Mouse (Mus musculus) liver, embryonic 16.5 days (tissue): ENCODE measurements around the gene Stk10. TPM values are rescaled to one million over a fixed set of nuclear protein-coding genes. Genes with fewer than 3 reads are reported as not detected.

Source experiments
- ATAC-seq: fragments of 200-750 bp; cut with Nextera tagmentation; 2 replicates; pipeline ENCODE4 v1.8.0; 2017; ENCODE audit warnings: low read depth, mild to moderate bottlenecking, moderate number of reproducible peaks, moderate library complexity
- H3K27ac ChIP-seq: fragments of 300-500 bp; sonication (generic); 2 replicates; pipeline ENCODE4 v1.5.1; 2014; ENCODE audit warnings: mild to moderate bottlenecking, low read length
- H3K27me3 ChIP-seq: fragments of 300-500 bp; sonication (generic); 2 replicates; pipeline ENCODE4 v1.6.1; 2014; ENCODE audit warnings: low read depth, low read length, mixed read lengths; ENCODE audit not compliant: control insufficient read depth, insufficient read depth
- H3K36me3 ChIP-seq: fragments of 300-500 bp; sonication (generic); 2 replicates; pipeline ENCODE4 v1.6.1; 2014; ENCODE audit warnings: mild to moderate bottlenecking; ENCODE audit not compliant: control insufficient read depth, insufficient read depth
- H3K4me1 ChIP-seq: fragments of 300-500 bp; sonication (generic); 2 replicates; pipeline ENCODE4 v1.6.1; 2014; ENCODE audit warnings: low read depth, low read length, mixed read lengths; ENCODE audit not compliant: control insufficient read depth
- H3K4me2 ChIP-seq: fragments of 300-500 bp; sonication (generic); 2 replicates; pipeline ENCODE4 v1.6.1; 2014; ENCODE audit warnings: low read depth, low read length, mixed read lengths
- H3K4me3 ChIP-seq: fragments of 300-500 bp; sonication (generic); 2 replicates; pipeline ENCODE4 v1.5.1; 2014; ENCODE audit warnings: low read depth, mild to moderate bottlenecking, low read length
- H3K9ac ChIP-seq: fragments of 300-500 bp; sonication (generic); 2 replicates; pipeline ENCODE4 v1.6.1; 2014; ENCODE audit warnings: low read depth, low read length
- H3K9me3 ChIP-seq: fragments of 300-500 bp; sonication (generic); replicated peaks from 2 replicates; pipeline ENCODE4 v1.6.1; 2016; ENCODE audit warnings: low read length; ENCODE audit not compliant: control insufficient read depth
- WGBS: fragments of 180-500 bp; shearing (Covaris S2); extraction: QIAGEN DNeasy Blood & Tissue Kit; methylation state at CpG from one replicate; pipeline ENCODE4 v1.1.7; 2014; ENCODE audit not compliant: insufficient replicate concordance; 5-methylcytosine and 5-hydroxymethylcytosine counted together
- polyA plus RNA-seq: library from polyadenylated mRNA; unstranded; fragments of >200 nt; fragmentation: Nextera tagmentation; extraction: Ambion mirVana; gene quantifications from 2 replicates; pipeline ENCODE4 v1.2.1, GENCODE M21; 2015

Stk10 gene
- polyA plus RNA-seq, 1 experiment from 2014 or later: 4.8 TPM

DNA sequence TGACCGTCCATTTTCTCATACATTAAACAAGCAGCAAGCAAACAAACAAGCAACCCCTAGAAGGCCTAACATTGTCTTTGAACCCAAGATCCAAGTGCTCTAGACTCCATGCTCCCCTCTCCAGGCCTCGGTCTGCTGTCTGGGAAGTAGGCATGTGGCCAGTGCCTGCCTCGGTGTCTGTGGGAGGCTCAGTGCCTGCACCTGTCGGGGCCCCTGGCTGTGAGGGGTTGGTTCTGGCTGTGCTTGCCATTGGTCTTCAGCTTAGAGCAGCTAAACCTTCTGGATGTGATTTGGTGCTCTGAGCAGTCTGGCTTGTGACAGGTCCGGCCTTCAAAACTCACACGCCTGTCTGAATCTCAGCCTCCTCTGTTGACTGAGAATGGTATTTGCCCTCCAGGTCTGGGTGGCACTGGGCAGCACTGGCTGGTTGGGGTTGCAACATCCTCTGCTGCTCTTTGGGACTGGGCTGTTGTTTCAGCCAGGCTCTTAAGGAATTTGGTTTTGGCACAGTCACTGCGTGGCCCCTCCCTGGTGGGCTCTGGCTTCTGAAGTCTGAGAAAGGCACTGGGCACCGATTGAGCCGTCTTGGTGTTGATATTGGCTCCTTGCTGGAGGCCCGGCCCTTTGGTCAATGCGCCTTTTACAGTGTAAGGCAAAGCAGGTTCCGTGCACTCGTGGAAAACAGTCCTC lies 19.4 kb downstream of the Stk10 start:
- no peaks in the 10 kb centered on the region for H3K9me3 ChIP-seq
- ATAC-seq: no peak

DNA sequence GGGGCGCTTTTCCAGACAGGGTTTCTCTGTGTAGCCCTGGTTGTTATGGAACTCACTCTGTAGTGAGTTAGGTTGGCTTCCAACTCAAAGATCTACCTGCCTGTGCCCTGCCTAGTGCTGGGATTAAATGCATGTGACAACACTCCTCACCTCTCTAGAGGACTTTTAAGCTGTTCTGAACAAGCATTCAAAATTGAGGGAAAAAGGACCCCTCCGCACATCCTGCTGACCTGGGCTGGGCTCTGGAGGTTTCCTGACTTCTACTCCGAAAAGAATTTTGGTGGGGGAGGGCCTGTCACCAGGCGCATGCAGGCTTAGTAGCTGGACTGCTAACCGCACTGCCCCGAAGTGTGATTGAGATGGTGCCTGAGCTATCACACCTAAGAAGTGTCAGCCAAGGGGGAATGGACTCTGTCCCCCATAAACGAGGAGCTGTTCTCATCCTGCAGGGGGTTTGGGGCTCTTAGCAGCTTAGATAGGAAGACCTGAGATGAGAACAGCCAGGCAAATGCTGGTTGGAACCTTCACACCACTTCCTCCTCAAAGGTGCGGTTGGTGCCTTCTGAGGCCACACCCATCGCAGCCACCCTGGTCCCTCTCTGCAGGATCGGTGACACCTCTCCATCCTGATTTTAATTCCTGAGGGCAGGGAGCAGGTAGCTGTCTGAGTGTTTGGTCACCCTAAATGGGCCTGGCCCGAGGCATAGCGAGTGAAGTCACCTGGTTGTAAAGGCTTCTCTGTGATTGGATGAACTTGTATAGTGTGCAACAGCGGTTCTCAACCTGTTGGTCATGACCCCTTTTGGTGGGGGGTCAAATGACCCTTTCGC lies 20.4 kb downstream of the Stk10 start:
- peaks cover 40% of the 10 kb centered on the region for H3K4me1 ChIP-seq
- peak overlapping the region; percentile 17; the same call in 1 of the 2 replicates for H3K4me2 ChIP-seq
- ATAC-seq: 0 out of 2 replicates have a peak, but pooled peaks have one; percentile 4
- 29% methylated on average over 14 of the region's 14 CpGs for WGBS
- no peak overlapping the region for H3K9ac ChIP-seq
- H3K27me3 ChIP-seq: no peaks in the 10 kb centered on the region
- no peaks in the 10 kb centered on the region for H3K36me3 ChIP-seq
- H3K4me3 ChIP-seq: no peak overlapping the region
- 0 out of 2 replicates have a peak overlapping the region, but pooled peaks have one; percentile 15 for H3K27ac ChIP-seq
- H3K9me3 ChIP-seq: no peaks in the 10 kb centered on the region

More for the DNA sequence above, 19.4 kb downstream of the Stk10 start:
- Histone ChIP-seq H3K4me2 (no peak overlapping the region), H3K4me1 (peaks cover 40% of the 10 kb centered on the region), H3K27me3 (no peaks in the 10 kb centered on the region), H3K36me3 (no peaks in the 10 kb centered on the region), H3K4me3 (no peak overlapping the region), H3K27ac (0 out of 2 replicates have a peak overlapping the region, but pooled peaks have one; percentile 15), H3K9ac (no peak overlapping the region)
- WGBS: 63% methylated on average over 13 of the region's 13 CpGs

DNA sequence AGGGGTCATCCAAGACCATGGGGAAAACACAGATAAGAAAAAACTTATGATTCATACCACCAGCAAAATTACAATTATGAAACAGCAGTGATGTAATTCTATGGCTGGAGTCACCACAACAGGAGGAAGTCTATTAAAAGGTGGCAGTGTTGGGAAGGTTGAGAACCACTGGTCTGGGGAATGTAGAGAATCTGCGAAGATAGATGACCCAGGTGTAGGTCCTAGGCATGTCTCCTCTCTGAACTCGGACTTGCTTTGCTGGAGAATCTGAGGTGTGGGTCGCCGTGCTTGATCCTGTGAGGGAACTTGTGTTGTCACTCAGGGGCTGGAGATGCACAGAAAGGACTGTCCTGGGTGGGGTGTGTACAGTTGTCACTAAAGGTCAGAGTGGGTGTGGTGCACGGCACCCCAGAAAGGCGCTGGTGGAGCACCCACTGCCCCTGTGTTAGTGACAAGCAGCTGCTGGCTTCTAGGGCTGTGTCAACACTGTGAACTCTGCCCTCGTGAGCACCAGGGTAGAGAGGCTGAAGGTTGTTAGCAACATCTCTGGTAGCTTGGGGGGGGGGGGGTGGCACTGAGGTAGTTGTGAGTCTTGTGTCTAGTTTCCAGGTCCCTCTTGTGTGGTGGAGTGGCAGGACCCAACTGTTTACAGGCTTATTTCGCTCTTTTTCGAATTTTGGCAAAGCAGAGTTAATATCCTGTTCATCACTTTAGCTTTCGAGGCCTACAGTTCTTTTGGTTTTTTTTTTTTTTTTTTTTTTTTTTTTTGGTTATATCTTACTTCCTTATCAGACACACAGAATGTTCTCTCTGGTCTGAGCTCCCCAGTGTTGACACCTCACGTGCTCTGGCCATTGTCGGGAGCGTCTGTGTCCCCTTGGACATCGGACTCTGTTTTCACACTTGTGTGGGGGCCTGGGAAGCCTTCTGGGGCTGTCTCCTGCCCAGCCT lies 21.3 kb downstream of the Stk10 start:
- Histone ChIP-seq H3K4me3 (no peak overlapping the region), H3K4me1 (peaks cover 40% of the 10 kb centered on the region), H3K9me3 (no peaks in the 10 kb centered on the region), H3K9ac (no peak overlapping the region), H3K27me3 (no peaks in the 10 kb centered on the region), H3K36me3 (no peaks in the 10 kb centered on the region), H3K27ac (0 out of 2 replicates have a peak overlapping the region, but pooled peaks have one; percentile 16), H3K4me2 (0 out of 2 replicates have a peak overlapping the region, but pooled peaks have one; percentile 17)
- 36% methylated on average over 14 of the region's 14 CpGs for WGBS
- peak; percentile 57 for ATAC-seq

DNA sequence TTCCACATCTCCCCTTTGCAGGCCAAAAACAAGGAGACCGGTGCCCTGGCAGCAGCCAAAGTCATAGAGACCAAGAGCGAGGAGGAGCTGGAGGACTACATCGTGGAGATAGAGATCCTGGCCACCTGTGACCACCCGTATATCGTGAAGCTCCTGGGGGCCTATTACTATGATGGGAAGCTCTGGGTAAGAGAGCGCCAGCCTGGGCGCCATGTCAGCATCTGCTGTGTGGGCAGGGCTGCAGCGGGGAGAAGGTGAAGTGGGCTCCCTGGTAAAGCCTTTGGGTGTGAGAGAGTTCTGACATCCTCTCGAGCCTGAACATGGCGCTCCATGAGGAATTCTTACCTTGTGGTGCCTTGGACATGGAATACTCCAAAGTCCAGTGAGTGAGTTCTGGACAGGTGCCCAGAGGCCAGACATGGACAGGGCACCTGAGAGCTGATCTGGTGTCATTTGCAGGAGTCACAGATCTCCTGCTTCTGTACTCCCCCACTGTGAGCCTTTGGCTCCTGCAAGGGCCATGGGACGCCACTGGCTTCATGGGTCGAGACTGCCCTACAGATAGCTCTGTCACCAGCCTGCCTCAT lies 22.1 kb downstream of the Stk10 start:
- Histone ChIP-seq H3K27ac (0 out of 2 replicates have a peak overlapping the region, but pooled peaks have one; percentile 16), H3K4me1 (peaks cover 40% of the 10 kb centered on the region), H3K4me2 (no peak overlapping the region), H3K36me3 (no peaks in the 10 kb centered on the region), H3K4me3 (no peak overlapping the region), H3K9me3 (no peaks in the 10 kb centered on the region), H3K9ac (no peak overlapping the region), H3K27me3 (no peaks in the 10 kb centered on the region)
- ATAC-seq: peak; percentile 9; the same call in 1 of the 2 replicates
- WGBS: 71% methylated on average over 12 of the region's 12 CpGs

DNA sequence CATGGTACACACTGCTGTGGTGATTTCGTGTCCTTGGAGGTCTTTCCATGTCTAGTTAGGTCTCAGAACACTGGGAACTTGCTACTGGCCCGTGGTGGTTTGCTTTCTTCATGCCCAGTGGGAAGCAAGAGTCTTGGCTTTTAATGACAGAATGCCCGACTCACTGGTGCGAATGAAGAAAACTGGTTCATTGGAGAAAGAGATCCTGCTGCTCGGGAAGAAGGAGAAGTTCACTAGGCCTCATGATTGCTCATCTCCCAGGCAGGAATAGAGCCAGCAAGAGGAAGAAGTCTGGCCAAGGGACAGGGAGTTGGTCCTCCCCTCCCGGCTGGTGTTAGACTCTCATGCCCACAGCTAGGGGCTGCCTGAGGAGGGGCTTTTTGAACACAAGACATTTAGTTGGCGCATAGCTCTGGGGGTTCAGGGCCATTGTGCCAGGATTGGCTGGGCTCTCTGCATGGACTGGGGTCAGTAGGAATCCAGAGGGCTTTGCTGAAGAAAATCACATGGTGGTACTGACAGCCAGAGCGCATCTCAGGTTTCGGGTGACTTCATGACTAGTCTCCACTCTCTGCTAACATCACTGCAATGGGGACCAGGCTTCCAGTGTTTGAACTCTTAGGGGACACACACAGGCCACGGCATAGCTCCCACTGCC lies 23.4 kb downstream of the Stk10 start:
- WGBS: 71% methylated on average over 10 of the region's 10 CpGs
- ATAC-seq: no peak
- no peak overlapping the region for H3K27ac ChIP-seq
- H3K9ac ChIP-seq: no peak overlapping the region
- peaks cover 33% of the 10 kb centered on the region for H3K4me1 ChIP-seq
- H3K27me3 ChIP-seq: no peaks in the 10 kb centered on the region
- H3K4me2 ChIP-seq: no peak overlapping the region
- no peaks in the 10 kb centered on the region for H3K36me3 ChIP-seq
- no peaks in the 10 kb centered on the region for H3K9me3 ChIP-seq
- H3K4me3 ChIP-seq: no peak overlapping the region

DNA sequence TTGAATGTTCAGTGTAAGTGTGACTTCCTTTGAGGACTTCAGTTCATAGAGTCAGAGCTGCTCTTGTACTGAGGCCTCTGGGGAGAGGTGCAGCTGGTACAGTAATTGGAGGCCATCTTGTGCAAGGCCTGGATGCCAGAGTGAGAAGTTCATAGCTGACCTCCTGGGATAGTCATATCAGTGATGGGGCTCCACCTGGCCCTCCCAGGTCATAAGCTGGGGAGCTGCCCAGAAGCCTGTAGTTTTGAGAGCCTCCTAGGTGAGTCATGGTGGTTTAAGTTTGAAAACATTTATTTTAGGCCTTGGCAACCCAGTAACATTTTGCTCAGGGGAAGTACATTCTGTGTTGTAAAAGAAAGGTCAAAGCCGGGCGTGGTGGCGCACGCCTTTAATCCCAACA lies 24.9 kb downstream of the Stk10 start:
- no peaks in the 10 kb centered on the region for H3K27me3 ChIP-seq
- no peaks in the 10 kb centered on the region for H3K9me3 ChIP-seq
- no peak overlapping the region for H3K9ac ChIP-seq
- no peak overlapping the region for H3K27ac ChIP-seq
- ATAC-seq: no peak
- H3K4me1 ChIP-seq: peaks cover 35% of the 10 kb centered on the region
- WGBS: 85% methylated on average over 4 of the region's 4 CpGs
- no peaks in the 10 kb centered on the region for H3K36me3 ChIP-seq
- no peak overlapping the region for H3K4me3 ChIP-seq
- no peak overlapping the region for H3K4me2 ChIP-seq

DNA sequence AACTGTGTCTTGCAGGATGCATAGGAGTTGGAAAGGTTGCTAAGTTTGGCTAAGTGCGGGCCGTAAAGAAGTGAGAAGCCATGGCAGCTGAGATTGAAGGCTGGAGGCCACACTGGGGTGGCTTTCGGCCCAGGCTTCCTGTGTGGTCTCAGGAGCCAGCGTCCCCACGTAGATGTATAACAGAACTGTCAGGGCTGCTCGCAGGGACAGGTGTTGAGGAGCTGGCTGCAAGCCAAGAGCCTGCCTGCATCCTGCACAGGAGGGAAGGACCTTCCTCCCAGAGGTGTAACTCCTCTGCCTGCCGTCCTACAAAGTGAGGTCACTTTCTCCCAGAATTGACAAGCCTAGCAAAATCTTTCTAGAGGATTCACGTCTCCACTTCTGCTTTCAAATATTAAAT lies 25.6 kb downstream of the Stk10 start:
- H3K4me2 ChIP-seq: no peak overlapping the region
- peaks cover 29% of the 10 kb centered on the region for H3K4me1 ChIP-seq
- H3K4me3 ChIP-seq: no peak overlapping the region
- no peak overlapping the region for H3K9ac ChIP-seq
- H3K27me3 ChIP-seq: no peaks in the 10 kb centered on the region
- H3K9me3 ChIP-seq: no peaks in the 10 kb centered on the region
- WGBS: 30% methylated on average over 8 of the region's 8 CpGs
- no peak for ATAC-seq
- H3K27ac ChIP-seq: peak overlapping the region; percentile 38; the same call in 1 of the 2 replicates
- no peaks in the 10 kb centered on the region for H3K36me3 ChIP-seq
